Comparison of ENCODE assay signal across 8 mouse cellular contexts in genomic region chr6:146642276-146643183, GRCm38 (mm10). TPM values are rescaled to one million over a fixed set of nuclear protein-coding genes. Genes with fewer than 3 reads are reported as not detected.
DNase-seq lines count a peak whose midpoint lies in the region; ATAC-seq lines count a peak whose summit lies in the region.

Gene Med21, plus strand, starts transcription at chr6:146642547.
Gene Tm7sf3, minus strand, starts transcription at chr6:146642824.

- ATAC-seq in CD4-positive, CD25-positive, alpha-beta regulatory T cell, adult 4 months = peak; percentile 96
- ATAC-seq in heart, embryonic 14.5 days (ENCODE audit: insufficient number of reproducible peaks, insufficient read depth, low FRiP score, low read depth) = peak; percentile 97
- peak; percentile 91 for ATAC-seq in liver, embryonic 13.5 days (ENCODE audit: low read depth)
- peak; percentile 98 for ATAC-seq in stomach, embryonic 16.5 days (ENCODE audit: insufficient read depth, low FRiP score)

- DNase-seq in c-Kit-negative CD71-positive TER-119-positive erythroid progenitor cells, embryonic 14.5 days (ENCODE audit: low read depth, low spot score) = peak; percentile 96
- DNase-seq in fibroblast of lung, adult 2 months (ENCODE audit: low read depth) = peak; percentile 94
- peak; percentile 99 for DNase-seq in kidney, postnatal 14 days
- DNase-seq in liver, embryonic 13.5 days = peak; percentile 98
- peak; percentile 98 for DNase-seq in neural tube, embryonic 10.5 days (ENCODE audit: extremely low spot score, low spot score)

- peak within 1 kb of the TSS; percentile 88 to 91 for H3K27ac ChIP-seq in heart, embryonic 14.5 days (replicated peaks in 1 of 2; ENCODE audit: control insufficient read depth in 1 of 2, insufficient read depth in 1 of 2, low read depth in 2 of 2, low read length in 2 of 2)
- peak within 1 kb of the TSS; percentile 80 for H3K27ac ChIP-seq in liver, embryonic 13.5 days
- peak within 1 kb of the TSS; percentile 92 for H3K27ac ChIP-seq in stomach, embryonic 16.5 days (ENCODE audit: low read length)

- peak within 1 kb of the TSS; percentile 86 for H3K9ac ChIP-seq in heart, embryonic 14.5 days (ENCODE audit: low read length)
- peak within 1 kb of the TSS; percentile 90 for H3K9ac ChIP-seq in liver, embryonic 13.5 days
- peak within 1 kb of the TSS; percentile 96 for H3K9ac ChIP-seq in stomach, embryonic 16.5 days (ENCODE audit: low read length)

- H3K4me1 ChIP-seq in heart, embryonic 14.5 days (ENCODE audit: control insufficient read depth in 2 of 2, insufficient read depth in 2 of 2, low read length in 2 of 2) = peaks cover 5 to 7% of the 10 kb centered on the region in 2 experiments; a peak in 3 of 4 replicates
- H3K4me1 ChIP-seq in liver, embryonic 13.5 days (replicated peaks) = peaks cover 39% of the 10 kb centered on the region
- peaks cover 8% of the 10 kb centered on the region for H3K4me1 ChIP-seq in stomach, embryonic 16.5 days (ENCODE audit: control insufficient read depth, insufficient read depth, low read length)

- WGBS in heart, embryonic 14.5 days = under 1% methylated on average over 59 of the region's 60 CpGs
- WGBS in liver, embryonic 13.5 days (ENCODE audit: insufficient replicate concordance) = under 1% methylated on average over 60 of the region's 60 CpGs
- under 1% methylated on average over 60 of the region's 60 CpGs for WGBS in stomach, embryonic 16.5 days

- H3K4me3 ChIP-seq in heart, embryonic 14.5 days (ENCODE audit: control insufficient read depth in 1 of 2, insufficient read depth in 1 of 2, low read depth in 1 of 2, low read length in 2 of 2) = peak within 1 kb of the TSS; percentile 79
- peak within 1 kb of the TSS; percentile 82 for H3K4me3 ChIP-seq in liver, embryonic 13.5 days (replicated peaks)
- peak within 1 kb of the TSS; percentile 83 for H3K4me3 ChIP-seq in stomach, embryonic 16.5 days (replicated peaks; ENCODE audit: low read length)

- H3K4me2 ChIP-seq in heart, embryonic 14.5 days (ENCODE audit: low read length) = peak within 1 kb of the TSS; percentile 85
- peak within 1 kb of the TSS; percentile 86 for H3K4me2 ChIP-seq in liver, embryonic 13.5 days
- H3K4me2 ChIP-seq in stomach, embryonic 16.5 days (ENCODE audit: low read depth, low read length) = peak within 1 kb of the TSS; percentile 78

- H3K9me3 ChIP-seq in heart, embryonic 14.5 days (ENCODE audit: control insufficient read depth, low read length) = no peaks in the 10 kb centered on the region
- H3K9me3 ChIP-seq in liver, embryonic 13.5 days (replicated peaks) = no peaks in the 10 kb centered on the region
- H3K9me3 ChIP-seq in stomach, embryonic 16.5 days (replicated peaks; ENCODE audit: control insufficient read depth, low read length) = no peaks in the 10 kb centered on the region

- H3K36me3 ChIP-seq in heart, embryonic 14.5 days (ENCODE audit: control insufficient read depth, insufficient read depth, low read length) = no peaks in the 10 kb centered on the region
- no peaks in the 10 kb centered on the region for H3K36me3 ChIP-seq in liver, embryonic 13.5 days
- H3K36me3 ChIP-seq in stomach, embryonic 16.5 days (ENCODE audit: control insufficient read depth, insufficient read depth, low read length) = no peaks in the 10 kb centered on the region

- no peaks in the 10 kb centered on the region for H3K27me3 ChIP-seq in heart, embryonic 14.5 days (ENCODE audit: control insufficient read depth, insufficient read depth, low read length)
- H3K27me3 ChIP-seq in liver, embryonic 13.5 days = no peaks in the 10 kb centered on the region
- H3K27me3 ChIP-seq in stomach, embryonic 16.5 days (ENCODE audit: control insufficient read depth, insufficient read depth, low read length) = 0 out of 2 replicates have a peak, but pooled peaks cover 6% of the 10 kb centered on the region

RNA-seq across cellular contexts. Expression of gene Med21, which starts in this region (rescaled TPM):
- polyA plus RNA-seq in CD4-positive, CD25-positive, alpha-beta regulatory T cell, adult 4 months (2017; shearing (Covaris generic)) = 10 to 100 TPM; 54.1 to 67.2 TPM
- 153 and 156 TPM in 2 replicates for polyA plus RNA-seq in heart, embryonic 14.5 days (2014; fragmentation: Nextera tagmentation; extraction: Ambion mirVana)
- 68.3 and 74.2 TPM in 2 replicates for polyA plus RNA-seq in liver, embryonic 13.5 days (2015; fragmentation: Nextera tagmentation; extraction: Ambion mirVana)
- 131 and 140 TPM in 2 replicates for polyA plus RNA-seq in stomach, embryonic 16.5 days (2015; fragmentation: Nextera tagmentation; extraction: Ambion mirVana)

RNA-seq across cellular contexts. Expression of gene Tm7sf3, which starts in this region (rescaled TPM):
- 1 to 10 TPM; 3.8 to 4.2 TPM for polyA plus RNA-seq in CD4-positive, CD25-positive, alpha-beta regulatory T cell, adult 4 months (2017; shearing (Covaris generic))
- 43.2 and 44.7 TPM in 2 replicates for polyA plus RNA-seq in heart, embryonic 14.5 days (2014; fragmentation: Nextera tagmentation; extraction: Ambion mirVana)
- 32.7 and 36.3 TPM in 2 replicates for polyA plus RNA-seq in liver, embryonic 13.5 days (2015; fragmentation: Nextera tagmentation; extraction: Ambion mirVana)
- 31.9 and 32.3 TPM in 2 replicates for polyA plus RNA-seq in stomach, embryonic 16.5 days (2015; fragmentation: Nextera tagmentation; extraction: Ambion mirVana)

Comparison
In these comparisons a context has a peak if more than half of its experiments do, and no peak if none do; other contexts are left out.
1. Peak in every context shown above with its lines: DNase-seq, ATAC-seq, H3K4me3 ChIP-seq and H3K27ac ChIP-seq.